Mouse (Mus musculus): Measurements from ENCODE around the gene Mrps36.

- TF ChIP-seq CTCF (IDR thresholded peaks at IDR 0.05) (no peak), EP300 (IDR thresholded peaks at IDR 0.05) (no peak)
Observed at GRCm38 (mm10) chr13:100777491-100777890, 33.0 kb upstream of the Mrps36 start.
